Mouse (Mus musculus): ENCODE measurements around the gene Tnrc18.

GRCm38 (mm10) chr5:142823096-142824062 lies 5.9 kb upstream of the Tnrc18 start:
- TF ChIP-seq TAL1 (IDR thresholded peaks at IDR 0.05; ENCODE audit: low read length) (no peak), GATA1 (IDR thresholded peaks at IDR 0.05; ENCODE audit: low read length) (no peak)

All from erythroblast, embryonic 14.5 days (primary cell).